Mouse (Mus musculus): ENCODE measurements around the gene Zfr2.

Gene Zfr2

DNA sequence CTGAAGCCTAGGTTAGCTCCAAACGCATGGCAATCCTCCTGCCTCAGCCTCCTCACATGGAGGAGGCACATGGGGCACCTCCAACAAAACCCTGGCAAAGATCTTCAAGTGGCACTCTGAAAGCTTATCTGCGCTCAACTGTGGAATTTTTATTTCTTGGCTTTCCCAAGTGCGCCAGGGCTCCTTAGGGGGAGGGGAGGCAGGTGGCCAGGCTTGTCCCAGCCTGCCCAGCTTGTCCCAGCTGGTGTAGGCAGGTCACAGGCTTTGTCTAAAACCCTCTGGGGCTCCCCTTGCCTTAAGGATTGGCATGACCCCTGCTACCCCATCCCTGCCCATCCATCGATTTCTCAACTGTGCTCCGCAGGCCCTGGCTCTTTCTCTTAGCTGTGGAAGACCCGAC, 51.2 kb downstream of the Zfr2 start:
- CTCF ChIA-PET: interaction anchor here (0.7 kb wide), 1 partner anchor 12 kb away, joined by 3 read pairs; no protein-coding TSS in a partner anchor

DNA sequence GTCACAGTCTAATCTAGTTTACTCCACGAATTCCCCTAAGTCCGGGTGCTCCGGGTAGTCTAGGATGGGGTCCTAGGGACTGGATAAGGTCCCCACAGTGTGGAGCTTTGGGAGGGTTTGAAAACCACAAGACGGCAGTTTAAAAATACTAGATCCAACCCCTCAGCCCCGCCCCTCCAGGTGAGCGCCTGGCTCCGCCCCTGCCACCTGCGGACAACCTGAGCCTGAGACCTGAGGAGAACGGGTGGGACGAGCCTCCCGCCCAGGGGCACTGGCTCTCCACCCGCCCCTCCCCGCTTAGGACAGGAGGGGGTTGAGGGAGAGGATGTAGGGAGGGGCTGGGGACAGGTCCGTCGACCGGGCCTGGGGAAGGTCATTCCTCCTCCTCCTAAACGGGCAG, 51.8 kb downstream of the Zfr2 start:
- CTCF ChIA-PET: interaction anchor here (0.7 kb wide), 1 partner anchor 11 kb away, joined by 3 read pairs; no protein-coding TSS in a partner anchor

DNA sequence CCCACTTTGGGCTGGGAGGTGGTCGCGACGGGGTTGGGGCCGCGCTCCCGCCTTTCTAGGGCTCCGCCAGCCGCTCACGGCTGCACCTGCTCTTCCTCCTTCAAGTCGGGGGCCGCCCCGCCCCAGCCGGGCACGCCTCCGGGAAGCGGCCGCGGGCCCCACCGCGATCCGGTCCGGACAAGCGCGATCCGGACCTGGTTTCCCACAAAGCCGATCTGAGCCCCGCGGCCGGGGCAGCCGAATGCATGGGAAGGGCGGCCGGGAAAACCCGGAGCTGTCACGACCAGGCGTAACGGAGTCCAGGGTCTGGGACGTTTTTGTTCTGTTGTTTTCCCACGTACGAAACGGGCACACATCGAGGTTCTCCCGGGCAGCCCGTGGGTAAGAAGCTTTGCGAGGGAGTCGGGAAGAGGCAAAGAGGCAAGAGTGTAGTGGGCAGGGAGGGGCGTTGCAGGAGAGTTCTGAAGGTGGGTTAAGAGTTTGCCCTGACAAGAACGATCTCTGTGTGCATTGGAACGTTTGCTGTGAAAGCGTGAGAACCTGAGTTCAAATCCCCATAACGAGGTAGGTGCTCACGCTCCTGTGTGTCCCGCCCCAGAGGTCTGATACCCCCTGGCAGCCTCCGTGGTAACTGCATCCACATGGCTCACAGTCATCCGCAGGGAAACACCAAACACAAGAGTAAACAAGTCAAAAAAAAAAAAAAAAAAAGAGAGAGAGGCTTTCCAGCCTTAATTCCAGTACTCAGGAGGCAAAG, 52.9 kb downstream of the Zfr2 start:
- CTCF ChIA-PET: interaction anchor here (0.5 to 0.7 kb wide), 2 partner anchors 14 to 141 kb away, joined by 3 to 4 read pairs; no protein-coding TSS in a partner anchor

DNA sequence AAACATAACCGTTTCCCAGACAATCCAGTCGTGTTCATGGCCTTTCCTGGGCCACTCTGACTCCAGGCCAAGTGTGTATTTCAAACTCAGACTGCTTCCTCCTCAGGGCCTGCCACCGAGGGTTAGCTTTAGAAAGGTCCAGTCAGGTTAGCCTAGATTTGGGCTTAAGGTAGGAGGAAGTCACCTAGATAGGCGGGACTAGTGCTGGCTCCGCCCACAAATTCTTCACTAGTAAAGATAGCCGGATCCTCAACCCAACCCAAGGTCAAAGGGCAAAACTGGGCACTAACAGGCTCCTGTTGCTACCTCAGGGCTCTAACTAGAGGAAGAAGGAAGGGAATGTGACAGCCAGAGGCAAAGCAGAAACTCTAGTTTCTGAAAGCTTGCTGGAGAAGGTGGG, 53.6 kb downstream of the Zfr2 start:
- CTCF ChIA-PET: no interaction called here

DNA sequence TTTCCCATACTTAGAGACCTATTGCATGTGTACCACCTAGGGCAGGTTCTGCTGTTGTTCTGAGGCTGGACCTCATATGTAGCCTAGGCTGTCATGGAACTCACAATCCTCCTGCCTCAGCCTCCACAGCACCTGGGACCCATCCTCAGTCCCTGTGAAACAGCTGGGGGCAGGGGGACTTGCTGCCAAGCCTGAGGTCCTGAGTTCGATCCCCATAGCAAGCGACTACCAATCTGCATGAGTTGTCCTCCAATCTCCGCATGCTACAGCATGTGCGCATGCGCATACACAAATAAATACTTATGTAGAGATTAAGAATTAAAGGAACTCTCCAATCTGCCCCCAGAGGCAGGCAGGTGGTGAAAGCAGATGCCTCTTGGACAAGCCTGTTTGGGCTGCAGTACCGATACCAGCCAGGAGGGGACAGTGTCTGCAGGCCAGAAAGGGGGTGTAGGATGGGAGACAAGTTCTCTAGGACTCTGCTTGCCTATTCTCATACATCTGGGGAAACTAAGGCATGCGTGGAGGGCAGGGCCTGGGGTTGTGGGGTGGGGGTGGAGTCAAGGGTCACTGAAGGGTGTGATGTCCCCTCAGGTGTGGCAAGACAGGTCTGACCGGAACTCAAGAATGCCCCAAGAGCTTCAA, 54.7 kb downstream of the Zfr2 start:
- CTCF ChIA-PET: interaction anchor here (0.5 to 2.7 kb wide), 3 partner anchors 17 to 1237 kb away, joined by 5 to 15 read pairs (median 11); partner anchors contain the start of genes Apba3 and Mrpl54

DNA sequence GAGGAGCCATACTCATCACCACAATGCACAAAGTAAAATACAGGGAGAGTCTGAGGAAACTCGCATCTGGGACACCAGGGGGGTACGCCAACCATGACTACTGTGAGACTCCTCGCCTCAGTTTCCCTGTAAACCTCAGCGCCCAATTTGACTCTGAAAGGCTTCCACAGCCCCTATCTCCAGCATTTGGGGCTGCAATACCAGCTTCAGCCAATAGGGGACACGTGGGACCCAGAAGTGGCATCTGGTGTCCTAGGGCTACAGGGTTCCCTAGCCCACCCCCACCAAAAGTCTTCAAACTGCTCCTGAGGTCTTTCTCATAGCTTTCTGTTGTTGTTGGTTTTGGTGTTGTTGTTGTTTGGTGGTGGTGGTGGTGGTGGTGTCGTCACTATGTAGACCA, 55.6 kb downstream of the Zfr2 start:
- CTCF ChIA-PET: interaction anchor here (0.6 to 2.7 kb wide), 4 partner anchors 16 to 475 kb away, joined by 3 to 11 read pairs (median 5); partner anchors contain the start of genes Apba3 and Mrpl54

DNA sequence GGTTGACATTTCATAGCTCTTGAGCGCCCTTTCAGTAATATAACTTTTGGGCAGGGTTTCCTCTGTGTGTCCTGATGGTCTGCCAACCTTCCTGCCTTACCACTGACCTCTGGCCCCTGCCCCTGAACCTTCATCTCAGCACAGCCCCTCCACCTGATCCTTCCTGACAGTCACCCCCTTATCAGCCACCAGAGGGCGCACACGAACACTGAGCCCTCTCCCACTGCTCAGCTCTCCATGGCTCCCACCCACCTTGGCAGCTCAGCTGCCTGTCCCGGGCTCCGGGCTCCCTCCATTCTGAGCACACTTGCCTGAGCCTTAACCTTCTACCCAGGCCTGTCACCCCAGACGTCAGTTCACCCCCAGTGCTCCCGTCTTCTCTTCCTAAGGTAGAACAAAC, 56.3 kb downstream of the Zfr2 start:
- CTCF ChIA-PET: interaction anchor here (0.5 to 2.7 kb wide), 6 partner anchors 16 to 116 kb away, joined by 3 to 11 read pairs (median 5); partner anchors contain the start of genes Apba3 and Mrpl54

DNA sequence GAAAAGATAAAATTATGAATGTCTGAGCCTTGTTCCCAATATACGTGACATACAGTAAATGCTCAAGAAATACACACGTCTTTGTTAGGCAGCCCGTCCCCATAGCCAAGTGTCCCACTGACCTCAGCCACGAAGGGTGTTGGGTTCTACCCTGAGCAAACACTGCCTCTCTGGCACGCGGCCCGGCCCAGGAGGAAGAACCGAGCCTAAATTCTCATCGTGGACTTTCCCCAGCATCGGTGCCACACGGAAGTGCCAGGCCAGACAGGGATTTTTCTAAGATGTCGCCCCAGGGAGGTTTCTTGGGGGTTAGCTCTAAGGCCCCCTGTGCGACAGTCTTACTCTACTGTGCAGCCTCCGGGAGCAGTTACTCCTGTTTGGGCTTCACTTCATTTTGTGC, 56.9 kb downstream of the Zfr2 start:
- CTCF ChIA-PET: interaction anchor here (0.5 to 2.7 kb wide), 3 partner anchors 15 to 115 kb away, joined by 3 to 11 read pairs (median 4); no protein-coding TSS in a partner anchor

DNA sequence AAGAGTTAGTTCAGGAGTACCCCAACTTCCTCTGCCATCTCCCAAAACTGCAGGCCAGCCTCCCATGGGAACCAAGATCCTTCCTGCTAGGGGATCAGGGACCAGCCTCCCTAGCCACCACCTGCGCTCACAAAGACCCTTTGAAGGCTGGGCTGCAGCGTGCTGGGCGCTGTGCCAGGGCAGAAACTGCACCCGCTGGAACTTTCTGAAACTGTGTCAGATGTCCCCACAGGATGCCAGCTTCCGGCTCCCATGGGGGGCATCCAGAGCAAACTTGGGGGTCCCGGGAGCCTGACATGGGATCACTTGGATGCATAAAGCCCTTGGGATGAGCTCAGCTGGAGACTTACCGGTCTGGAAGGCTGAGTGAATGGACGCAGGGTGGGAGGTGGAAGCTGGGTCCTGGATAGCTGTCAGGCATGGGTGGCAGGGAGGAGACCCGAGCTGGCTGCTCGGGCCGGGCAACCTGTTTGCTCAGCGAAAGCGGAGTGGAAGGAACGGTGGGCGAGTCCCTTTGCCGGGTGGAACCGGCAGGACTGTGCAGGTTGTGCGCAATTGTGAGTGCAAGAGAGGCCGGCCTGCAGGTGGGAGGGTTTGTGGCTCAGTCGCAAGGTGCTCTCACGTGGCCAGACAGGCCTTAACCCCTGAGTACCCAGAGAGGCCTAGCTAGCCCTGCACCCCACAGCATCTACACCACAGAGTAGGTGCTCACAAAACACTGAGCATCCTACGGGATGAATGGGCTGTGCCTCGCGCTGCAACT, 57.9 kb downstream of the Zfr2 start:
- CTCF ChIA-PET: interaction anchor here (0.7 to 0.9 kb wide), 3 partner anchors 15 to 88 kb away, joined by 3 to 23 read pairs (median 13); no protein-coding TSS in a partner anchor

DNA sequence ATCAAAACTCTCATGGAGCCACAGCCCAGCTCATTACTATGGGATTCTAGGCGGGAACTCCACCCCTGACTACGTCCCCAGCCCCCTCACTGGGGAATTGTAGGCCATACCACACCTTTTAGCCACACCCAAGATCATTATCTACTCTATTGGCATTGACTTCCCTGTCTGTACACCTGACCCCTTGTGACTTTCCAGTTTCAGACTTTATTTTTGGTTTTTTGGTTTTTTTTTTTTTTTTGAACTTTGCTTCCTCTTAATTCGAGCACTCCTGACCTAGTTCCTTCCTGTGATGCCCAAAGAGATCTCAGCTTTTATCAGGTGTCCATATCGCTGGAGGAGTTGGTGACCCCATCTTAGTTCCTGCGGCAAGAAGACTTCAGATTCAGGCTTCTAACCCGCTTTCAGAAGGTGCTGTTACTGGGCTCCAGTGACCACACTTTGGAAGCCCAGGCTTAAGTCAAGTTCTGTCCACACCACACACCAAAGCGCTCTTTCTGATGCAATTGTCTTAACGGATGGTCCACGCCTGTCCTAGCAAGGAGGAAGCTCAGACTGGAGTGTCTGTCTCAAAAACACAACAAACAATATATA, 58.7 kb downstream of the Zfr2 start, which contains the start of gene Tjp3:
Tjp3 (minus strand) TSS at position 71 of the 594 bp plus-strand sequence.
- CTCF ChIA-PET: interaction anchor here (0.7 to 1.8 kb wide), 3 partner anchors 10 to 249 kb away, joined by 3 to 13 read pairs (median 7); no protein-coding TSS in a partner anchor

DNA sequence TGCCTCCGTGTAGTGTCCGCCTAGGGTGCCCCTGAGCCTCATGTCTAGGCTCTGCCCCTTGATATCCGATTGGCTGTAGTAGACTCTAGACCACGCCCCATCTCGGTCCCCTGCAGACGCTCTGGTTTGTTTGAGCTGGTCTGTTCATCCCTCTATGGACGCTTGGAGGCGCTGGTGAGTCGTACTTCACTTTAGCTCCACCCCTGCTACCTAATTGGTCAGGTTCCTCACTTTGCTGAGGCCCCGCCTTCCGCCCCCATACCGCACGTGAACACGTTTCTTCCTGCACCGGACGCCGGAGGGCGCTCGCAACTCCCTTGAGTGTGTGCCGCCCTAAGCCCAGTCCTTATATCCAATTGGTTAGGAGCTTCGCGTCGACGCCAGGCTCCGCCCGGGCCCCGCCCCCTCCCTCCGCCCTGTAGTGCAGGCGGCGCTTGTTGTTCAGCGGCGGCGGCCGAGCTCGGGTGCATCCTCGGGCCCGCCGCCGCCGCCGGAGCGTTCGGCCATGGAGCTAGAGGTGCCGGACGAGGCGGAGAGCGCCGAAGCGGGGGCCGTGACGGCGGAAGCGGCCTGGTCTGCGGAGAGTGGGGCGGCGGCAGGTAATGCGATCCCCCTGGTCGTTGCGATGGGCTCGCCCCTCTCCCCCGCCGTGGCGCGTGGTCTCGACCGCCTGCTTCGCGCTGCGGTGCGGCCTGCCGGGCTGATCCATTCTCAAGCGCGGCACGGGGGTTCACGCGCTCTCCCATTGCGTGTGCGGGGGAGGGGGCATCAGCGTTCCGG, 59.8 kb downstream of the Zfr2 start, which contains the start of gene Pip5k1c:
Pip5k1c (plus strand) TSS at position 410 of the 780 bp plus-strand sequence.
- CTCF ChIA-PET: interaction anchor here (0.6 to 1.8 kb wide), 4 partner anchors 9 to 25 kb away, joined by 3 to 7 read pairs (median 3); no protein-coding TSS in a partner anchor

DNA sequence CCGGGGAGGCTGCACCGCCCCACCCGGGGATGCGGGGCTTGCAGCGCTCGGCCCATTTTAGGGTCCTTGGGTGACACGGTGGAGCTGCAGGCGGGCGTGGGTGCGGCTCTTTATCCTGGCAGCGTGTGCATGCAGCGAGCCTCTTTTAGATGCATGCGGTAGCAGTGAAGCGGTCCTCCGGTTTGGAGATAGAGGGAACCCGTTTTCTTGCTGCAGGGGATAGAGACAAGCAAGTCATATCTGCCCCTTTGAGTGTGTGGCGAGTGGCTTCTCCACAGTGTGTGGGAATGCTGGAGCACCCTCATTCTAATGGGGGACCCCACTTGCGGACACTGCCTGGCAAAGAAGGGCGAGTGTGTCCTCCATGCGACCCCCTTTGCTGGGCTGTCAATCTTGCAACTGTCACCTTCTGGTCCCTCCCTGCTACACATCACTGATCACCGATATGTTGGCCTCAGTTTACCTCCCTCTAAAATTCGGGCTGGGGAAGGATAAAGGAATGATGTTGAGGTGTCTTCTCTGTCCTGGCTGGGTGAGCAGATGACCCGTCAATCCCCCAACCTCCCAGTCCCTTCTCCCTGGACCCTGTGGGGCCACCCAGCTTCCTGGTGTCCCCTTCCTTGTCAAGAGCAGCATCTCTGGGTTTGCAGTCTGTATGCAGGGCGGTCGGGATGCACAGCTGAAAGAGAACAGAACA, 60.5 kb downstream of the Zfr2 start:
- CTCF ChIA-PET: interaction anchor here (1.2 to 1.8 kb wide), 2 partner anchors 8 to 24 kb away, joined by 3 to 7 read pairs; no protein-coding TSS in a partner anchor

DNA sequence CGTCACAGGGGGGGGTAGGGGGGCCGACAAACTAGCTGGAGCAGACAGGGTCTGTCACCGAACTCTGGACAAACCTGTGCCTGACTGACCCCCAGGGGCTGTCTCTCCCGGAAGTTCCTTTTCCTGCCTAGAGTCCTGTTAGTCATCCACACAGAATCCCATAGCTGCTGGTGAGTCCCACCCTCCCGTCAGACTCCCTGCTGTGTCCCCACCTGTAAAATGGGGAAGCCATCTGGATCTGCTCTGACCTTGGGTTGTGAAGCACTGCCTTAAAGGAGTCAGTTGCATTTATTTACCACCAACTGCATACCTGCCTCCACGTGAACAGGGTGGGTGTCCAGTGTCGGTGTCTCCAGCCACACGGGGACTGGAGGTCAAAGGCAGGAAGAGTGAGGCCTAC, 61.5 kb downstream of the Zfr2 start:
- CTCF ChIA-PET: no interaction called here

DNA sequence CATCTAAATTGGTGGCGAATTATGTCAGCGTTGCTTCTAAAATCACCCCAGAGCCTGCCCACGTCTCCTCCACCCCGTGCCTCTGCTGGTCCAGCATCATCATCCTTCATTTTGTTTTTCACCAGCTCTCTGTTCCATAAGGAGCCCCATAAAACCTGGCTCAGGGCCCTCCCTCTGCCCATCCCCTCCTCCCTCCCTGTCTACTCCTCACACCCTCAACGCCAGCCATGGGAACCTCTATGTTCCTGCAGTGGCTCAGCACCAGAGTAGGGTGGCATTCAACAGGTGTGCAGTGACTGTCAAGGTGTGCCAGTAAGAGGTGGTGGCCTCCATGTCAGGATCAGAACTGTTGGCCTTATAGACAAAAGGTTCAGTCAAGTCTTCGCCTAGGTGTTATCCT, 62.2 kb downstream of the Zfr2 start:
- CTCF ChIA-PET: no interaction called here

DNA sequence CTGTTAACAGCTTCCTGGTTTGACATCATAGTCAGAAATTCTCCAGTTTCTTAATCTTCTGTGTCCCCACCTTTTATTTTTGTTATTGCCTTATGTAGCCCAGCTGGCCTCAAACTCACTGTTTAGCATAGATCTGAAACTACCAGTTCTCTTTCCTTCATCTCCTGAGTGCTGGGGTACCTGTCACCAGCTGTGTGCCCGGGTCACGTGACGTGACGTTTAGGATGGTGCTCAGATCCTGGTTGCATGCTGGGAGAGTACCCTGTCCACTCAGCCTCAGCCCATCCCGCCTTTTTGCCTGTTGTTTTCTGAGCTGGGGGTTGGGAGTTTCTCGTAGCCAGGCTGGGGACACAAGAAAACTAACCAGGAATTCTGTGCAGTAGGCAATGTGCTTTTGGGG, 64.3 kb downstream of the Zfr2 start:
- CTCF ChIA-PET: no interaction called here

DNA sequence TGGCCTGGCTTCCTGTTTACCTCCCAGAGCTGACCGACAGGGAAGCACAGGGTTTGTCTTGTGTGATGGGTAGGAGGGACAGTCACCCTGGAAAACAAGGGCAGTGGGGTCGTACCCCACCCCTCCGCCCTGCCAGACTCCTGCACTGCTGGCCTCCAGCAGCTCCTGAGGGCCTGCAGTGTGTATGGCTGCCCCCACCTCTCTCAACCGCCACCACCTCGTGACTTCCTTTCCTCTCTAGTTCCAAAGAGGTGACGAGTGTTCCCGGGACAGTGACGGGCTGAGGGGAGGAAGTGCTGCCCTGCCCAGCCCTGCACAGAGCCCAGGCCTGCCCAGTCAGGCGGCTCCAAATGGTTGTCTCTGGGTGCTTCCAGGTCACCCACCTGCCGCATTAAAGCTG, 64.9 kb downstream of the Zfr2 start:
- CTCF ChIA-PET: interaction anchor here (0.6 kb wide), 2 partner anchors 48 to 208 kb away, joined by 3 to 4 read pairs; no protein-coding TSS in a partner anchor

DNA sequence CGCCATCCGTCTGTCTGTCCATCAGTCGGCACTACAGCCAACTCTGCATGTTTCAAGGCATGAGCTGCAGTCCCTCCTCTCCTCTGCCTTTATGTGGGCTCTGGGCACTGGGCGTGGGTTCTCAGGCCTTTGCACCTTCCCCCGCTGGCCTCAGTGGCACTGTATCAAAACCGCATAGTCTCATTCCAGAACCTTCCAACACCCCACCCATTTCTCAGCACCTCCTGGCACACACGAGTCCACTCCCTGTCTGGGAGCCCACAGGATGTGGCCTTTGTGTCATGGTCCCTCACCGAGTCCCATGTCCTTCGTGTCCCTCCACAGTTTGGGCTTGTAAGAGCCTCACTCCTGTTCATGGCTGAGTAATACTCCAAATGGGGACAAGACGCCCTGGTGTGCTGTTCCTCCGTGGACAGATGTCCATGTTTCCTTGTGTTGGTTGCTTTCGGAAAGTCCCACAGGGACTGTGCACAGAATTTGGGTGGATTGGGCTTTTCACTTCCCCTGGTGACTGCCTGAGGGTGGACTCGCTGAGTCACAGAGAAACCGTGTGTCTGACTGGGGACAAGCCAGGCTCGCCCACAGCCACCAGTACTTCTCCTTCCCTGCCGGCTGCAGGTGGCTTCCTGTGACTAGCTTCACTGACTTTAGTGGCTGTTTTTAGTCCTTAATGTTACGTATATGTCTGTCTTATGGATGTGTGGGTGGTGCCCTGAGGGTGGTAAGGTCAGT, 65.6 kb downstream of the Zfr2 start:
- CTCF ChIA-PET: interaction anchor here (0.6 to 0.7 kb wide), 3 partner anchors 48 to 207 kb away, joined by 3 to 5 read pairs (median 4); no protein-coding TSS in a partner anchor

DNA sequence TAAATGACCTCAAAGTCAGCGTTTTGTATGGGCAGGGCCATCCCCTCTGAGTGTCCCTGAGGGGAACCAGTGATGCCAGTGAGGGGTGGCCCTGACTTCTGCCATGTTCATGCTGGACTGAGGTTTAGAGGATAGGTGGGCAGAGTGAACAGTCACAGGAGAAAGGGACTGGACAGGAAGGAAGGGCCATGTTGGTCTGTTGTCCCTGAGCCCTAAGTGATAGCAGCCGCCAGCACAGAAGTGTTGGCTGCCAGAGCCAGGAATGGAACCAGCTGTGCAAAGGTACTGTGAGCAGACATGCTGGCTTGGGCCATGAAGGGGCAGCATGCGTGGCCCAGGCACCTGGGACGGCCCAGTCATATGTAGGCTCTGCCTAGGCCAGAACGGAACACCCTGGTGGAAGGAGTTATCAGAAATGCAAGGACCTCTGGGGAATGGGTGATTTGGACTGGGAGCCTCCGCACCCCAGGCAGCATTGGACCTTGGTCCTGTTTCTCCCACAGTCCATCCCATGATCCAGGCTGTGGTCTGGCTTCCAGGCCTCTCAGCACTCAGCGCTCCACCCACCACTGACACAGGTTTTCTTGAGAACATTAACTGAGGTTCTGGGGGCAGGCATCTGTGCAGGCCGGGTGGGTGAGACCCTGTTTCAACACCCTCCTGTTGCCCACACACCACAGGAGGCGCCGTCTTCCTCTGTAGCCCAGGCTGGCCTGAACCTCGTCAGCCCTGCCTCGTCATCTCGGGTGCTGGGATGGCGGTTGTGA, 66.8 kb downstream of the Zfr2 start:
- CTCF ChIA-PET: interaction anchor here (0.5 to 0.7 kb wide), 2 partner anchors 127 to 148 kb away, joined by 5 read pairs; no protein-coding TSS in a partner anchor
